Mouse (Mus musculus): ENCODE data around the gene Fos.
A peak's percentile ranks its signal among the peaks of the same experiment; 100 is the strongest.

Fos gene

DNA sequence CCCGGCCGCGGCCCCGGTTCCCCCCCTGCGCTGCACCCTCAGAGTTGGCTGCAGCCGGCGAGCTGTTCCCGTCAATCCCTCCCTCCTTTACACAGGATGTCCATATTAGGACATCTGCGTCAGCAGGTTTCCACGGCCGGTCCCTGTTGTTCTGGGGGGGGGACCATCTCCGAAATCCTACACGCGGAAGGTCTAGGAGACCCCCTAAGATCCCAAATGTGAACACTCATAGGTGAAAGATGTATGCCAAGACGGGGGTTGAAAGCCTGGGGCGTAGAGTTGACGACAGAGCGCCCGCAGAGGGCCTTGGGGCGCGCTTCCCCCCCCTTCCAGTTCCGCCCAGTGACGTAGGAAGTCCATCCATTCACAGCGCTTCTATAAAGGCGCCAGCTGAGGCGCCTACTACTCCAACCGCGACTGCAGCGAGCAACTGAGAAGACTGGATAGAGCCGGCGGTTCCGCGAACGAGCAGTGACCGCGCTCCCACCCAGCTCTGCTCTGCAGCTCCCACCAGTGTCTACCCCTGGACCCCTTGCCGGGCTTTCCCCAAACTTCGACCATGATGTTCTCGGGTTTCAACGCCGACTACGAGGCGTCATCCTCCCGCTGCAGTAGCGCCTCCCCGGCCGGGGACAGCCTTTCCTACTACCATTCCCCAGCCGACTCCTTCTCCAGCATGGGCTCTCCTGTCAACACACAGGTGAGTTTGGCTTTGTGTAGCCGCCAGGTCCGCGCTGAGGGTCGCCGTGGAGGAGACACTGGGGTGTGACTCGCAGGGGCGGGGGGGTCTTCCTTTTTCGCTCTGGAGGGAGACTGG is at the start of gene Fos:
Fos (plus strand) TSS at position 410 of the 817 bp plus-strand sequence.
- no peak for DNase-seq (ENCODE audit: extremely low spot score, low read depth, low spot score)

DNA sequence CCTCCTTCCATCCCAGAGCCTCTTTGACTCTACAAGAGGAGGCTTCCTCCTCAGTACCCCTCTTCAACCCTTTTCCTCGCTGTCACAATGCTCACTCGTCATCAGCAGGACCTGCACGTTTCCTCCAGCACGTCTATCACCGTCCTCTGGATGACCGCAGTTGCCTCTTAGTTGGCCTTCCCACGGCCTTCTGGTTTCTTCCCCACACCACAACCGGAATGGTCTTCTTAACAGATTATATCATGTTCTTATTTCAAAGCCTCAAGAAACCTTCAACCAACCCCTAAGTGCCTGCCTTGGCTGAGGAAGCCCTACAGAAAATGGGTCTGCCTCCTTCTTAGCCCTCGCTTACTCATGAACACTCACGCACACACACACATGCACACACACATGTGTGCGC is 48.0 kb upstream of the Fos start:
- no peak for DNase-seq (ENCODE audit: extremely low spot score, low read depth, low spot score)

DNA sequence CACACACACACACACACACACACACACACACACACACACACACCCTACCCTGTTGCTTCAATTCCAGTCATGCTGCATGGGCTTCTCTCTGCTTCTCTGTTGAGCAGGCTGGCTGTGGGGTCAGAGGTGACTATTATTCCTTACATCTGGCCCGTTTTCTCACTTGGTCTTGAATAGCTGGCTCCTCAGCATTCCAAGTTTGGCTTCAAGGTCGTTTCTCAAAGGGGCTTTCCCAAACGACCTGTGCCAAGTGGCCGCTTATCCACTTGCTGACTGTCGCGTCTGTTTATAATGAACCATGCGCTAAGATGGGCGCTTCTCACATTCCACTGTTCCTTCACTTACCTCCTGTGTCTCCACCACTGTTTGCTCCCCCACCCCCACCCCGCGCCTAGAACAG is 47.6 kb upstream of the Fos start:
- no peak for DNase-seq (ENCODE audit: extremely low spot score, low read depth, low spot score)

DNA sequence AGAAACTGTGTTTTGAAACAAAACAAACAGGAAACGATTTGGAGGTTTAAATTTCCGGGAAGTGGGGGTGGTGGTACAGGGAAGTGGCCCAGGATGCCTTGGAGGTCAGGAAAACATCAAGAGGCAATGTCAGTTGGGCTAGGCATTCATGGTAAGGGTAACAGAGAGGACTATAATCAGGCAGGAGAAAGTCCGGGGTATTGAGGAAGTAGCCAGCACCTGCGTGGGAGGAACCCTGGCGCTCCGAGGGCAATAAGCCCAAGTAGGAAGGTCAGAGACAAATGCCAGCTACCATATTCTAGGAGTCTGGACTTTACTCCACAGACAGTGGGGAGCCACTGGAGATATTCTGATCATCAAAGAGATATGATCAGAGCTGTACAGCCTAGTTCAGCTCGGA is 45.9 kb upstream of the Fos start:
- no peak for DNase-seq (ENCODE audit: extremely low spot score, low read depth, low spot score)

DNA sequence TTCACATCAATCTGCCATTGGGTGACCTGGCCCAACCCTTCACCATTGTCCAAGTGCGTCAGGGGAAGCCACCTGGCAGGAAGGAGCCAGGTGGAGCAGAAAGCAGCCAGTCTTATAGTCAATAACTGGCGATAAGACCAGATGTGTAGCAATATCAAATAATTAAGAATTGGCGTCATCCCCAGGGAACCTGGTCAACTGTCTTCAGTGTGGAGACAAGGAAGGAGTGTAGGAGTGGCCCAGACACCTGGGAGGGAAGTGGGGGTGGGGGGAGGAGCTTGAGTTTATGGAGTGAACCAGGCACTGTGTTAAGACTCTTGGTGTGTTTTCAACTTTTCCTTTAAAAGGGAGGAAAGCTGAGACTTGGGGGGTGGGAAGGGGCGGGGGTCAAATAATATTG is 43.7 kb upstream of the Fos start:
- DNase-seq (ENCODE audit: extremely low spot score, low read depth, low spot score), result no peak

DNA sequence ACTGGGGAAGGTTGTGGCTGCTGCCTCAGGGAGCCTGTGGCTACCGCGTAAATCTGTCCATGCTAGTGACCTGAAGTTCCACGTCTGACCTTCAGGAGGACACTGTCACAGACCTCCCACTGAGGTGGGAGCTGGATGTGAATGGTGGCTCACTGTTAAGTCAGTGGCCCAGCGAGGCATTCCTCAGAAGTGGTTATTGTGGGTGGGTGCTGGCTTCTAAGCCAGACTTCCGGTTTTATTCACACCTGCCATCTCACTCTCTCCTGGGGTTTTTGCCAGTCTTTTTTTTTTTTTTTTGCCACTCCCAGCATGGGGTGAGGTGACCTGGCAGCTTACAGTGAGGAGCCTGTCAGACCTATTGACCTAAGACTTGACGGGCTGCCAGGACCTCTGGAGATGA is 43.3 kb upstream of the Fos start:
- DNase-seq (ENCODE audit: extremely low spot score, low read depth, low spot score), result no peak

DNA sequence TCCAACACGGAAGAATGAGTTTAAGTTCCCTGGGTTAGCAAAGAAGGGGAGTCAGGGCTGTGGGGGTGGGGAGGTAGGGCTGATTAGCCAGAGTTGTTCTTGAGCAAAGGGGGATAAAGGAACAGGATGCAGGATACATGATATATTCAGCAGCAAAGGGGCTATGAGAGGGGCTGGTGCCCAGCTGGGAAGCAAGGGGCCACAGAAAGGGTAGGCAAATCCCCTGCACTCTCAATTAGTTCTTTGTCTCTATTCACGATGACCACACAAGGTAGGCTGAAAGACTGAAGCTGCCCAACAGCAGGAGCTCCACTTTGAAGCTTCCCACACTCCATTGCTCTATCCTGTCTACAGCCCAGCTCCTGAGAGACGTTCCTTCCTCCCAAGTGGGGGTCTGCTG is 39.8 kb upstream of the Fos start:
- no peak for DNase-seq (ENCODE audit: extremely low spot score, low read depth, low spot score)

DNA sequence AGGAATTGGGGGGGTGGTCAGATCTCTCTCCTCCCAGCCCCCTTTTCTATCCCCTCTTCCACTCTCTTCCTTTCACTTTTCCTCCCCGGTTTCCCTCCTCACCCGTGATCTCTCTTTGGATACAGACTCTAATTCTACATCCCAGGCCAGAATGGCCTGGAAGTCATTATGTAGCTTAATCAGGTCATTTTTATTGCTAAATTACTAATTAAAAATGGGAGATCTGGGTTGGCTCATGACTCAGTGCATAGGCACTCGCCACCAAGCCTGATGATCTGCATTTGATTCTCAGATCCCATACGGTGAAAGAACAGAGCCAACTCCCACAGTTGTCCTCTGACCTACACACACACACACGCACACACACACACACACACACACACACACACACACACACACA is 39.2 kb upstream of the Fos start:
- DNase-seq (ENCODE audit: extremely low spot score, low read depth, low spot score), result no peak

DNA sequence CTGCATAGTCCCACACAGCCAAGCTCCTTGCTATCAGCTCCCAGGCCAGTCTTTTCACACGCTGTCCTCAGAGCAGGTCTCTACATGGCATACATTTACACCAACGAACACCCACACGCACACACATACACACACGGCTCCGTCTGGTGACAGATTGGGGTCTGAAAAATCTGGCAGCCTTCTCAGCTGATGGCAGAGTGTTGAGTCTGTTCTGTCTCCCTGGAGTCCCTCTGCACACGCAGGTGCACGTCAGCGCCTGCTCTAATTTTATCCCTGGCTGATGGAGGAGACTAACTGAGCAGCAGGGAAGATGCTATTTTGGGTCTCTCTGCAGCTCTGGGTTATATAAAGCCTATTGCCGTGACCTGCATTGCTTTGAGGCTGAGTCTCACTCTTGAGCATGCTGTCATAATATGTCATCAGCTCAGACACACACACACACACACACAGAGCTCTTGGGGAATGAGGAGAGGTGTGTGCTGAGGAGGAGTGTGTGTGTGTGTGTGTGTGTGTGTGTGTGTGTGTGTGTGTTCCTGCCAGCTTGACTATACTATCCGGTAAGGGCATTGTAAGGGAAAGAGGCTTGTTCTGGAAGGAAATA is 37.6 kb upstream of the Fos start:
- DNase-seq (ENCODE audit: extremely low spot score, low read depth, low spot score), result no peak

DNA sequence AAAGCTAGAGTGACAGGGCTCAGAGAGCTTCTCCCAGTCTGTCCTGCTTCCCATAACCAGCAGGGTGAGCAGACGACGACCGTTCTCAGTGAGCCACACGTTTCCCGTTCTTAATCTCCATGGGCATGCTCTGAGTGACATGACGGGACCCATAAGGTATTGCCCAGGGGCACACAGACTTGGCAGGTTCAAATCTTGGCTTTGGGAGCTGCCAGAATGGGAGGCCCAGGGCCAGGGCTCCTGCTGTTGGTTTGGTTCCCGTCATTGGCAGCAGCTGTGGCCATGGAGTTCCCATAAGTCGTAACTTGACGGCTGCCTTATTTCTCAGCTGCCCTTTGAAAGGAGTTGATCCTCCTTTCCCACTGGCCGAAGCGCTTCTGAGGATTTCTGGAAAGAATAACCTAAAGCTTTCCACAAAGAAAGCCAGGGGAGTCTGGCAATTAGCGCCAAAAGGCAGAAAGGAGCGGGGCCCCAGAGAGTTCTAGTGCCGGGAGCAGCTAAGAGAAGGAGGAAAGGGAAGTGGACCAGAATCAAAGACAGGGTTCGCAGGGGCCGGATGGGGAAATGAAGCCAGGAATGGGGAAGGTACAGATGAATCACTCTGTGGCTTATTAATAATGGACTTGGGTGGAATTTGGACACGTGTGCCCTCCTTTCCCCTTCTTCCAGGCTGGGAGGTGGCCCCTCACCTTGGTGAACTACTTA is 36.4 kb upstream of the Fos start:
- no peak for DNase-seq (ENCODE audit: extremely low spot score, low read depth, low spot score)

DNA sequence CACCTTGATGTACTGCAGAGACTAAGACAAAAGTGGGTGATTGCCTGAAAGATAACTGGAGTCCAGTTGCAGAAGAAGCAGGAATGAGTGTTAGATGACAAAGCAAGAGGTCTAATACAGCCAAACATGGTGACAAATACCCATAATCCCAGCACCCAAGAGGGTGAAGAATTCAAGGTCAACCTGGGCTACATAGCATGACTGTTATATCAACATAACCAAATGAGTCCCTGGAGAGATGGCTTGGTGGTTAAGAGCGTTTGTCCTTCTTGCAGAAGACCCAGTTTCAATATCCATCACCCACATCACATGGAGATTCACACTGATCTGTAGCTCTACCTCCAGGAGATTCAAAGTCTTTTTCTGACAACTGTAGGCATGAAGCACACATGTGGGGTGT is 30.2 kb upstream of the Fos start:
- no peak for DNase-seq (ENCODE audit: extremely low spot score, low read depth, low spot score)

DNA sequence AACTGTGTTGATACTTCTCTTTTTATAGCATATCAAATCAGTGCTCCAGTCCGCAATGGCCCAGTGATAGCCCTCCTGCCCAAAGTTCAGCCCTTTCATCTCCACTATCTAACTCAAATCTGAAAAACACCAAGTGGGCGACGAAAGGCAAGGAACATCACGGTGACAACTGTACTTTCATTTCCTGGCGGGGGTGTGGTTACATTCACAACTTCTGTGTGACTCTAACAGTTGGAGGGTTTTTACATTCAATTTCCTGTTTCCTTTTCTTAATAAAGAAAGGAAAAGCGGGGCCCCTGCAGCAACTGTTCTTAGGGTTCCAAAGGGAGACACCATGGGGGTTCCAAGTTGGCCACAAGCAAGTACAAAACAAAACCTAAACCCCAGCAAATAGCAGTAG is 29.0 kb upstream of the Fos start:
- no peak for DNase-seq (ENCODE audit: extremely low spot score, low read depth, low spot score)

DNA sequence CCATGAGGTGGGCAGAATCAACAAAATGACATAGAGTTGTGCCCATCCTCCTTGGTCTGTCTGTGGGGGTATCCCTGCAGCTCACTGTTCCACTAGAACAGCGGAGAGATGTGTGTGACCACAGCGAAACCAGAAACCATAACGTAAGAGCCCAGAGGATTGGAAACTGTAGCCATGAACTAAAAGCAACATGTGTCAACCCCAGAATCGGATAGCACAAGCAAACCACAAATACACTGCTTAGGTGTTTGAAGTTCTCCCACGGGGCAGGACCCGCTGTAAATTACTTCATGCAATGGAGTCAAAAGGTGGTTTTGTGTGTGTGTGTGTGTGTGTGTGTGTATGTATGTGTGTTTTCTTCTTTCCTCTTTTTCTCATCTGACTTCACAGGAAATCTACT is 26.7 kb upstream of the Fos start:
- DNase-seq (ENCODE audit: extremely low spot score, low read depth, low spot score), result no peak

DNA sequence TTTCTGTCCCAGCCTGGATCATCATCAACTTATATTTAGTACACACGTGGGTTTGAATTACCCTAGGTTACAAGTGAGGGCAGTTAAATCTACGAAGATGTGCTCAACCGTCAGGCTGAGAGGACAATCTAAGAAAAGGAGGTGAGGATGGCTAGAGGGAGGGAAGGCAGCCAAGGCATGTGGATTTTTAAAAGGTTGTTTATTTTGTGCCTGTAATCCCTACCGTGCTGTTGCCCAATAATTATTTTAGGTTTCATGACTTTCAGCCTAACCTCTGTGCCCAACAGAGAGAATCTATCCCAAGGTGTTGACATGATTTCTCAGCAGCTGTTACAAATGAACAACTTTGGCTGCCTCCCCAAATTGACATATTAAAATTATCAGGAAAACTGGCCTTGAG is 26.2 kb upstream of the Fos start:
- DNase-seq (ENCODE audit: extremely low spot score, low read depth, low spot score), result no peak

DNA sequence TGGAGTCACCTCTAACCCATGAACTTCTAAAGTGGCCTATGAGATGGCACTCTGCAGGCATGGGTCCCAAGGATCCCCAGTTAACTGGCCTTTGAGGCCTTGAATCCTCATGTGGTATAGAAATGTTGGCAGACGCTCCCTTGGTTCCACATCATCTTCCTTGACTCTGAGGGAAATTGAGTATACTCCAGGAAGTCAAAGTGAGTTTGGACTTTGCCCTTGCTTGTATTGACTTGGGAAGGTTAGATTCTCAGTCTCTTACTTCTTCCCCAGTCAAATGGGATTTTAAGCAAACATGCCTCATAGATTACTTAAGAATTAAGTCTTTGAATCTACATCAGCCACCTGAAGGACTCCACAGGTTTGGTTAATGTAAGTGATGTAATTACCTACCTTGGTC is 24.2 kb upstream of the Fos start:
- no peak for DNase-seq (ENCODE audit: extremely low spot score, low read depth, low spot score)

DNA sequence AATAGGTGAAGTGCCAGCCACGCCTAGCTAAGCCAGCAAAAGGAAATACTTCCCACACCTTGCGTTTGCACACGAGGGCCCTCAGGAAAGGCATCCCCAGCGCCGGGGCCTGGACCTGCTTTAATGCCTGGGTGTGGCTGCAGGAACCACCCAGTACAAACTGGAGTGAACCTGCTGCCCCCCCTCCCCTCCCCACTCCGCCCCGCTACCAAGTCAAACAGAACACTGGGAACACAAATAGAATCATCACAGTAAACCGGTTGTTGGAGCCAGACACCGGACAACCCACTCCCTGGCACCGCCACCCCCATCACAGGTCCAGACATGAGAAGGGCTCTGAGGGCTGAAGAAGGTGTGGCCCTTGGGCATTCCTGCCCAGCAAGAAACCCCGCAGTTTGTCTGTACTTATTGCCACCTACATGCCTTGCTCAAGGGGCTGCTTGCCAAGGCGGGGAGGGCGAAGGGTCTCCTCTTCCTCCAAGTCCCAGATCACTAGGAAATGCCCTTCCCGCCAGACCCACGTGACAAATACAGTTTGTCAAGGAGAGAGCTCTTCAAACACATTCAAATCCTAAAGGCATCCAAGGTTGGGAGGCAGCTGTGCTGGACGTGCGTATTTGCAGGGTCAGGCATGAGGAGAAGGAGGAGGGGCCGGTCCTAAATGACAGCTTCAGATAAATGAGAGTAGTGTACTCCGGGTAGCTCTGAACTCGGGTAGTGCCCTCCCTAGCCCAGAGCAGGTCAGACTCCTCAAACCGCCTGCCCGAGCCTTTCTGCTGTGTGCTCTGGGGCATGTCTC is 21.8 kb upstream of the Fos start:
- DNase-seq (ENCODE audit: extremely low spot score, low read depth, low spot score), result no peak

DNA sequence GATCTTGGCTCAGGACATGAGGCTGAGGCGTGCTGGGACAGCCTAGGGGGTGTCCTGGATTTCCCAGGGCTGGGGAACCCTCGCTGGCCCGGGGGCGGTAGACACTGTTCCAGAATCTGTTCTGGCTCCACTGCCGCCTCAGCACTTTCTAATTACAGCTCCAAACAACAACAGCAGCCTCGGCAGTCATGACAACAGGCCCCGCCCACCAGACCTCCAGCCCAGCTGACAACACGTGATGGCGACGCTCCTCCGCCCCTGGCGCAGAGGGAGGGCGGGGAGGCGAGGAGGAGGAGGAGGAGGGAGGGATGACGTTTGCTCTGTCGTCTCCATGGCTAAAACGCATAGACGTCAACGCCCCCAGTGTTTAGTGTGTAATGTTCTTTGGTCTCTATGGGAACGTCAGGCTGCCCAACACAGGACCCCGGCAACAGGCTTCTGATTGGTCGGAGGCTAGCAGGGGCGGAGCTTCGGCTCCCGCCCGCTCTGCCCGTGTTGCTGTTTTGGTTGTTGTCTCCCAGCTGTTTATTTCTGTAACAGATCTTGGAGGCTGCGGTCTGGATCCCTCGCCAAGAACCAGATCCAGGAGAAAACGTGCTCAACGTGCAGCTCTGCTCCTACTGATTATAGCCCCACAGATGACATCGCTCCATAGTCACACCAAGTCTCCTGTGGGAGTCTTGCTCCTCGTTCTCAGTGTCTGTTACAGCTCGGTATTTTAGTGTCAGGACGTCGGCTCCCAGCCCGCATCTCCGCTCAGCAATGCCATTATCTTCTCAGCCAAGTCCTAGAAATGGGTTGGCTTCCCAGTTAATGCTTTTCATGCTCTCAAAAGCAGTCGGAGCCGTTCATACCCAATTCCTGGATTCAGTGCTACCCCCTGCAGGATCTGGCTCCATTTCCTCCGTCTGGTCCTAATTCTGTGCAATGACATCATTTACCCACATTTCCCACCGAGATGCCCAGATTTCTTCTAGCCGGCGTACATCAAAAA is 18.3 kb upstream of the Fos start:
- DNase-seq (ENCODE audit: extremely low spot score, low read depth, low spot score), result peak; percentile 96

DNA sequence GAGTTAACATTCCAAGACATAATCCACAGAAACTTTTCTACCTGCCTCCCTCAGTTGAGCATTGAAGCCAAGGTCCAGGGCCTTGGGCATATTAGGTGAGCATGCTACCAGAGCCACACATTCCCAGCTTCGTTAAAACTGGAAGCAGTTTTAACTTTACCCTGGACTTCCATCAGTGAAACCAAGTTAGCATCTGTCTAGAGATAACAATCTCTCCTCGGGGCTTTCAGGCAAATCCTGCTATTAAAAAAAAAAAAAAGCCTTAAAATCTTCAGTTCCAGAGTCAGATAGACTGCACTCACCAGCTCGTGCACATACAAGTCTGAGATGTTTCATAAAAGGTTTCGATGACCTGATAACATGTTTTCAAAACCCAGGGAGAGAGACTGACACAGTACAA is 17.4 kb upstream of the Fos start:
- DNase-seq (ENCODE audit: extremely low spot score, low read depth, low spot score), result no peak

DNA sequence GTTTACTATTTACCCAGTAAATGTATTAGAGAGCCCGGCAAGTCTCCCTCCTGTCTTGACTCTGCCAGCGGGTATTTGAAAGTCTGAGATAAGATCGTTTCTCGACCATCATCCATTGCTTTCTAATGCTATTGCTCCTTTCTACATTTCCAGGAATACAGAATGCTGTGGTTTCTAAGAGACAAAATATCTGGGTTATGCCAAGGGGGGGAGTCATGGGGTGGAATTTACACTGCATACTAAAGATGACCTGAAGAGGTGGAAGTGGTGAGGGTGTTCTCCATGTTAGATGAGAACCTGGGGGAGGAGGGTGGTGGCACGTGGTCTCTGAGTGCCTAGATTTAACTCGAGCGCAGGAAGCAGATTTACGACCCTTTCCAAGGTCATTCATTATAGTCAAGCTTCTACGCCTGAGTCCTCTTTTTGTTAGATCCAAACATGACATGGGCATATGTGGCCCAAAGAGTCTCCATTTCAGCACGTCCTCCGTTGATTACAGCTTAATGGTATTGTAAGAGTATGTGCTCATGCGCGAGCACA is 16.7 kb upstream of the Fos start:
- no peak for DNase-seq (ENCODE audit: extremely low spot score, low read depth, low spot score)

DNA sequence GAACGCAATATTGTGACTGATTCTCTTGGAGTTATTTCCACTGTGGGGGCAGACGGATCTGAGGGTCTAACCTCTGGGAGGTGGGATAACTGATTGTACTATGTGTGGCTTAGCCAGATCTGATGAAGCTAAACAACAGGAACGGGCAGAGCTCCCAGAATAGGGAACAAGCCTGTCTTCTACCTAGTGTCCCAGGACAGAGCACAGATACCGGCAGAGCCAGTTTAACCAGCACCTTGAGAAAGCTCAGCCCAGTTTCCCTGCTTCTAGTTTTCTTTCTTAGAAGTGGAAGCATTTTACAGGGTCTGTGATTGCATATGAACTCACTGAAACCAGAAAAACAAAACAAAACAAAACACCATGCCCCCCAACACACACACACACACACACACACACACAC is 13.9 kb upstream of the Fos start:
- no peak for DNase-seq (ENCODE audit: extremely low spot score, low read depth, low spot score)

Measured in hindlimb bud, embryonic 11.5 days (tissue).